Mouse (Mus musculus) C2C12 (cell line): ENCODE data around the gene Krtap2-4.

Experiments
- CEBPB ChIP-seq: IDR thresholded peaks from one replicate; pipeline ENCODE4 v1.6.1; 2011; ENCODE audit warnings: low read depth, mild to moderate bottlenecking, control low read depth, moderate library complexity
- CTCF ChIP-seq: IDR thresholded peaks from one replicate; pipeline ENCODE4 v1.5.1; 2011; ENCODE audit not compliant: control insufficient read depth, insufficient read depth, insufficient read length
- FOSL1 ChIP-seq: IDR thresholded peaks from one replicate; pipeline ENCODE4 v1.8.0; 2011; ENCODE audit warnings: mild to moderate bottlenecking, low read length; ENCODE audit not compliant: poor library complexity, insufficient read depth, severe bottlenecking
- MAX ChIP-seq: IDR thresholded peaks from one replicate; pipeline ENCODE4 v1.6.1; 2011; ENCODE audit warnings: mild to moderate bottlenecking, control low read depth
- MYOD1 ChIP-seq: IDR thresholded peaks from one replicate; pipeline ENCODE4 v1.6.1; 2011; ENCODE audit warnings: low read depth; ENCODE audit not compliant: control insufficient read depth, insufficient read length
- MYOG ChIP-seq: IDR thresholded peaks from one replicate; pipeline ENCODE4 v1.6.1; 2011; ENCODE audit not compliant: control insufficient read depth, insufficient read length; ENCODE audit errors: extremely low read depth
- USF1 ChIP-seq: IDR thresholded peaks from one replicate; pipeline ENCODE4 v1.6.1; 2011; ENCODE audit warnings: low read depth, mild to moderate bottlenecking, control low read depth, moderate library complexity

GRCm38 (mm10) chr11:99637086-99637485, 22.4 kb upstream of the Krtap2-4 start:
- no peak for TF ChIP-seq MAX
- TF ChIP-seq CTCF, result no peak
- TF ChIP-seq USF1, result no peak
- no peak for TF ChIP-seq CEBPB
- TF ChIP-seq FOSL1, result no peak
- TF ChIP-seq MYOD1, result no peak
- no peak for TF ChIP-seq MYOG
